Mouse (Mus musculus): Measurements from ENCODE around the gene Atp7a. TPM values are rescaled to one million over a fixed set of nuclear protein-coding genes. Genes with fewer than 3 reads are reported as not detected.

The Atp7a gene
- polyA plus RNA-seq, 1 experiment, result 5.0 TPM

GRCm38 (mm10) chrX:106171106-106171852 lies 144.2 kb downstream of the Atp7a start:
- no peaks in the 10 kb centered on the region for H3K4me1 ChIP-seq (ENCODE audit: control insufficient read depth, insufficient read depth, low read length)
- H3K27me3 ChIP-seq (replicated peaks; ENCODE audit: control insufficient read depth, insufficient read depth, low read length), result no peaks in the 10 kb centered on the region
- TF ChIP-seq CTCF (conservative IDR thresholded peaks at IDR 0.05; ENCODE audit: insufficient read depth, insufficient read length, low read depth, low read length), result peak; percentile 69
- no peak for TF ChIP-seq POLR2A (IDR thresholded peaks at IDR 0.05; ENCODE audit: low read depth, low read length)
- H3K36me3 ChIP-seq (ENCODE audit: control insufficient read depth, insufficient read depth, low read length), result no peaks in the 10 kb centered on the region
- H3K27ac ChIP-seq (ENCODE audit: insufficient read depth, low read depth, low read length), result no peak overlapping the region
- DNase-seq, result peak; percentile 73
- 4% methylated on average over 18 of the region's 18 CpGs for WGBS
- peak overlapping the region; percentile 54 for H3K4me3 ChIP-seq (ENCODE audit: insufficient read depth, low read depth, low read length)

GRCm38 (mm10) chrX:106171853-106172154 lies 144.7 kb downstream of the Atp7a start:
- Histone ChIP-seq H3K4me1 (ENCODE audit: control insufficient read depth, insufficient read depth, low read length) (no peaks in the 10 kb centered on the region), H3K36me3 (ENCODE audit: control insufficient read depth, insufficient read depth, low read length) (no peaks in the 10 kb centered on the region), H3K27me3 (replicated peaks; ENCODE audit: control insufficient read depth, insufficient read depth, low read length) (no peaks in the 10 kb centered on the region), H3K27ac (ENCODE audit: insufficient read depth, low read depth, low read length) (no peak overlapping the region), H3K4me3 (ENCODE audit: insufficient read depth, low read depth, low read length) (no peak overlapping the region)
- no peak for DNase-seq
- TF ChIP-seq POLR2A (IDR thresholded peaks at IDR 0.05; ENCODE audit: low read depth, low read length) (no peak), CTCF (conservative IDR thresholded peaks at IDR 0.05; ENCODE audit: insufficient read depth, insufficient read length, low read depth, low read length) (no peak)
- 14% methylated on average over 5 of the region's 6 CpGs for WGBS

Other genes with a start within 250 kb of the Atp7a start
- 15.1 and 17.1 TPM in 2 replicates for gene Atrx, start 97.9 kb upstream of the Atp7a start, polyA plus RNA-seq (2012; rRNA removed)
- 11.8 and 16.4 TPM in 2 replicates for gene Magt1, start 15.4 kb upstream of the Atp7a start, polyA plus RNA-seq (2012; rRNA removed)
- 532 and 542 TPM in 2 replicates for gene Cox7b, start 11.6 kb upstream of the Atp7a start, polyA plus RNA-seq (2012; rRNA removed)
- 0.31 and 0.48 TPM in 2 replicates for gene Tlr13, start 115.9 kb downstream of the Atp7a start, polyA plus RNA-seq (2012; rRNA removed)
- gene Pgk1, start 159.8 kb downstream of the Atp7a start, polyA plus RNA-seq (2012; rRNA removed), result 325 and 361 TPM in 2 replicates
- gene Taf9b, start 193.9 kb downstream of the Atp7a start, polyA plus RNA-seq (2012; rRNA removed), result 9.3 and 12.5 TPM in 2 replicates
- gene Fnd3c2, start 228.1 kb downstream of the Atp7a start, polyA plus RNA-seq (2012; rRNA removed), result not detected in 2 replicates